Mouse (Mus musculus) brain, embryonic 14.5 days (tissue): ENCODE results near the gene Etl4. TPM values are rescaled to one million over a fixed set of nuclear protein-coding genes. Genes with fewer than 3 reads are reported as not detected.
A peak's percentile ranks its signal among the peaks of the same experiment; 100 is the strongest.

Experiments
- DNase-seq: peaks from one replicate; pipeline ENCODE4 v3.0.0-alpha.2; 2011; ENCODE audit warnings: low read depth
- CTCF ChIP-seq: fragments of 200-500 bp; IDR thresholded peaks from 2 replicates; pipeline ENCODE4 v1.5.1; 2012; ENCODE audit warnings: inconsistent platforms, mild to moderate bottlenecking, moderate library complexity, borderline replicate concordance; ENCODE audit not compliant: insufficient read depth, insufficient read length; ENCODE audit errors: extremely low read depth
- POLR2A ChIP-seq: fragments of 200-500 bp; IDR thresholded peaks from 2 replicates; pipeline ENCODE4 v1.6.1; 2012; ENCODE audit warnings: mild to moderate bottlenecking, inconsistent platforms, borderline replicate concordance; ENCODE audit not compliant: poor library complexity, insufficient read depth, insufficient read length, severe bottlenecking; ENCODE audit errors: extremely low read depth
- polyA plus RNA-seq: library from polyadenylated mRNA; depleted of rRNA; stranded (reverse); fragments of >200 nt; gene quantifications from 2 replicates; pipeline ENCODE4 v1.2.3, GENCODE M21; 2012

Etl4 gene
- polyA plus RNA-seq, 1 experiment: 12.3 TPM

- TF ChIP-seq POLR2A: no peak
- TF ChIP-seq CTCF: no peak
- no peak for DNase-seq
Observed at GRCm38 (mm10) chr2:20618396-20618795, 708.8 kb downstream of the Etl4 start.

GRCm38 (mm10) chr2:20619881-20620280 lies 710.3 kb downstream of the Etl4 start:
- TF ChIP-seq CTCF: no peak
- no peak for TF ChIP-seq POLR2A
- DNase-seq: no peak

DNA sequence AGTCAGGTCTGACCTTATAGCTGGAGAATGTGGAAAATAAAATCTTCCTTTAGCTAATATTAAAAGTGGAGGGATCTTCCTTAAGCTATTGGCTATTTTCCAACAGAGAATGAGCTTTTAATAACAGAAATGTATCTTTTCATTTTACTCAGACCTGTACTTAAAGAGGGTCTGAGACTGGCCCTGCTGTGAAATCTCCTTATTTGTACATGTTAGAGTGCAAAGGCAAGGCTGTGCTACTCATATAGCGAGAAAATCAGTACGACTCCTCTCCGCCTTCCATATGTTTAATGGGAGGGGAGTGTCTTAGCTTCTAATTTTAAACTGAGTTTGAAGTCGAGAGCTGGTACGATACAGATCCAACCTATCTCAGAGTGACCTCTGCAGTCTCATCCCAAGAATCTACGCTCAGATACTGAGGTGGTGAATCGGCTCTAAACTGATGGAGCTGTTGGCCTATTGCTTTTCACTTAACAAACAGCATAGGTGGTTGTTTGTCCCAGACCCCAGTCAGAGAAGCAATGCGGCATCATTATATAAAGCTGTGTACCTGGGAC lies 719.7 kb downstream of the Etl4 start:
- no peak for DNase-seq
- TF ChIP-seq CTCF (no peak), POLR2A (no peak)

GRCm38 (mm10) chr2:20638604-20639003 lies 729.0 kb downstream of the Etl4 start:
- TF ChIP-seq CTCF (no peak), POLR2A (no peak)
- no peak for DNase-seq

DNA sequence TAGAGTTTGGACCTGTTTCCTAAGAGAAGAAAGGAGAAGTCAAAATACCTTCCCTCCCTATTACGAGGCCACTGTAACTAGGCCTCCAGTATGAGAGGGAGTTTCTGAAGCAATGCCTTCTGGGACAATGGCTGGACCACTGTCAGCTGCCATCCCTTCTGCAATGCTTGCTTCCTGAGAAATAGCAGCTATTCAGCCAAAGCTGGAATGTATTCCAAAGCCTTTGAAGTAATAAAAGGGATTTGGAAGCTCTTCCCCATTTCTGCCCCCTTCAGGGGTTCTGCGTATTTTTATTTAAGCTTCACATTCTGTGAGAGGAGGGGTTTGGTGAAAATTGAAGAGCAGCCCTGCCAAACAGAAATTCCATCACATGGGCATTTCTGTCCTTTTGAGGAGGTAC lies 730.1 kb downstream of the Etl4 start:
- peak; percentile 67 for DNase-seq
- no peak for TF ChIP-seq CTCF
- no peak for TF ChIP-seq POLR2A

GRCm38 (mm10) chr2:20642818-20643217 lies 733.2 kb downstream of the Etl4 start:
- no peak for DNase-seq

DNA sequence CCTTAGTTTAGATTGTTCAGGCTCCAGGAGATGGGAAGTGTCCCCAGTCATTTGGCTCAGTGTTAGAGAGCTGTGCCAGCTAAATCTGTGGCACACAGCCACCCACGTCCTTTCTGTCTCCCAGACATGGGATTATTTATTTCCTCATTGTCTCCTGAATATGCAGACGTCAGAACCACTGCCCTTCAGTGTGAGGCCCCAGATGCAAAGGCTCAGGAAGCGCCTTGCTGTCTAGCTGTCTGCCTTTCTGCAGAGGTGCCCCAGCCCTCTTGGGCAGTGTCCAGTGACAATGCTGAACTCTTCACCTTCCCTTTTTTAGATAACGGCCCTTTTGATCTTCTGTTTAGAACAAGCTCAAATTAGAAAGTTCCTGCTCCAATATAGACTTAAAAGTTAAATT lies 740.2 kb downstream of the Etl4 start:
- TF ChIP-seq CTCF (no peak), POLR2A (no peak)
- DNase-seq: peak; percentile 53

More at GRCm38 (mm10) chr2:20642818-20643217, 733.2 kb downstream of the Etl4 start:
- no peak for TF ChIP-seq CTCF
- TF ChIP-seq POLR2A: no peak

- no peak for TF ChIP-seq POLR2A
- no peak for TF ChIP-seq CTCF
- DNase-seq: no peak
Observed at GRCm38 (mm10) chr2:20653116-20653515, 743.5 kb downstream of the Etl4 start.

DNA sequence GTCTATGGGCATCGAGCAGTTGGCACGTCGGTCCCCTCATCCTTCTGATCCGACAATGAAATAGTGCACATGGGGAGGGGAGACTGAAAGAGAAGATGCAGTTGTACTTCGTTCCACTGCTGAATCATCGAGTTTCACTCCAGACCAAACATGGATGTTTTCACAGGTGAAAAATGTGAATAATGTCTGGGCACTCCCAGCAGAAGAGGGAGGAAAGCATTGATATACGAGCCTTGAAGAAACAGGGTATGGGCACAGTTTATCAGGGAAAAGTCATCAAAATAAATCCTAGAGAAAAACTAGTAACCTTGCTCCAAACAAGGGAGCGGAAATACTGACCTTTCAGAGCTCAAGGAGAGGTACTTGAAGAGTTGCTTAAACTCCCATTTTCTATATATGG lies 744.5 kb downstream of the Etl4 start:
- TF ChIP-seq CTCF (no peak), POLR2A (no peak)
- DNase-seq: no peak

DNA sequence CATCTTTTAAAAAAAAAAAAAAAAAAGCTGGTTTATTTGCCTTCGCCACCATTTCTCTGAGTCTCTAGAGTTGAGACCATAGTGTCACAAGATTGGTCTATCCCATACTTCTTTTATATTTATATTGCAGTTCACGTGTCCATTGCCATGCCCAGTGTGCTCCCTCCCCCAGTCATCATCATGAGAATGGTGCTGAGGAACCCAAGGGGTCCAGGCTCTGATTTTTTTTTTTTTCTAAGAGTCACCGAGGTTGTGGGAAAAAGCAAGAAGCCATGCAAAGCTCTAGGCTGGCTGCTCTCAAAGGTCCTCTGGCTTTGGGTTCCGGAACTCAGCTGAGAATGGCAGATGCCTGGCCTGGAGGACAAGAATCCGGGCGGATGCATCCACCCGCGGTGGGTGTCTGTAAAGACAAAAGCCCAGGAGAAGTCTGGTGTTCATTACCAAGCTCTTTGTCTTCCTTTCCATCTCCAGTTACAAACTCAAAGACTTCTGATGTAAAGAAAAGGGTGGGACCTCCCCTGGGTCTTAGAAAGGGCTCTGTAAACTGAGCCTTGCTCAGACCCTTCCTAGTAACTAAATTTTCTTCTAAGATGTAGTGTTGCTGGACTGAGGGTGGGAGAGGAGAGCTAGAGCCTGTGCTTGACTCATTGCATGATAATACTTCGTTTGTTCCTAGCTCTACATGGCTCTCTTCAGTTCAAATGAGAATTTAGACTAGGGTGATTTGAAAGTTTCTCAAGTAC lies 745.2 kb downstream of the Etl4 start:
- no peak for TF ChIP-seq CTCF
- no peak for TF ChIP-seq POLR2A
- no peak for DNase-seq

DNA sequence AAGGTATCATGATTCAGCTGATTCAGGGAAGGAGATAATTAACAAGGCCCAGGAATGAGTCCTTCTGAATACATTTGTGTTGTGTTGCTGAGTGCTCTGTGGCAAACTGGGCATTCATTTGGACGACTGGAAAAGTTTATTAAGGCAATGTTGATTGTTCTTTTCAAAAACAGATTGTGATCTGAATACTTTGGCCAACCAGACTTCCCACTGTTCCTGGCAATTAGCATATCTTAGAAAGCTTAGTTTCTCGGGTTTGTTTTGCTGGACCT lies 745.7 kb downstream of the Etl4 start:
- TF ChIP-seq CTCF (no peak), POLR2A (no peak)
- DNase-seq: peak; percentile 41

- TF ChIP-seq POLR2A (no peak), CTCF (no peak)
- DNase-seq: no peak
Observed at GRCm38 (mm10) chr2:20657856-20658255, 748.3 kb downstream of the Etl4 start.
